Mouse (Mus musculus) embryonic facial prominence, embryonic 11.5 days (tissue): ENCODE measurements around the gene 4930513O06Rik. TPM values are rescaled to one million over a fixed set of nuclear protein-coding genes. Genes with fewer than 3 reads are reported as not detected.

Experiments
- ATAC-seq: fragments of 200-750 bp; cut with Nextera tagmentation; replicated peaks from 2 replicates; pipeline ENCODE4 v1.8.0; 2017; ENCODE audit warnings: low read depth; ENCODE audit not compliant: insufficient number of reproducible peaks, low FRiP score, low TSS enrichment
- DNase-seq: peaks from one replicate; pipeline ENCODE4 v3.0.0-alpha.2; 2015; ENCODE audit warnings: low spot score
- H3K27ac ChIP-seq: fragments of 300-500 bp; sonication (generic); replicated peaks from 2 replicates; pipeline ENCODE4 v1.5.1; 2014; ENCODE audit warnings: mild to moderate bottlenecking, low read depth, low read length, control low read depth
- H3K27me3 ChIP-seq: fragments of 300-500 bp; sonication (generic); 2 replicates; pipeline ENCODE4 v1.6.1; 2014; ENCODE audit warnings: mild to moderate bottlenecking, low read length, moderate library complexity, mixed read lengths; ENCODE audit not compliant: control insufficient read depth, insufficient read depth
- H3K36me3 ChIP-seq: fragments of 300-500 bp; sonication (generic); replicated peaks from 2 replicates; pipeline ENCODE4 v1.6.1; 2014; ENCODE audit warnings: low read depth, mild to moderate bottlenecking, low read length, moderate library complexity, mixed read lengths; ENCODE audit not compliant: control insufficient read depth, insufficient read depth
- H3K4me1 ChIP-seq: fragments of 300-500 bp; sonication (generic); 2 replicates; pipeline ENCODE4 v1.6.1; 2014; ENCODE audit warnings: low read length, mixed read lengths; ENCODE audit not compliant: control insufficient read depth, insufficient read depth
- H3K4me2 ChIP-seq: fragments of 300-500 bp; sonication (generic); 2 replicates; pipeline ENCODE4 v1.6.1; 2014; ENCODE audit warnings: low read depth, mild to moderate bottlenecking, control low read depth, low read length, moderate library complexity
- H3K4me3 ChIP-seq: fragments of 300-500 bp; sonication (generic); 2 replicates; pipeline ENCODE4 v1.5.1; 2014; ENCODE audit warnings: low read depth, low read length, control low read depth
- H3K9ac ChIP-seq: fragments of 300-500 bp; sonication (generic); replicated peaks from 2 replicates; pipeline ENCODE4 v1.6.1; 2014; ENCODE audit warnings: mild to moderate bottlenecking, control low read depth, low read length
- H3K9me3 ChIP-seq: fragments of 300-500 bp; sonication (generic); replicated peaks from 2 replicates; pipeline ENCODE4 v1.6.1; 2016; ENCODE audit warnings: mild to moderate bottlenecking, low read length, inconsistent platforms, mixed read lengths; ENCODE audit not compliant: control insufficient read depth
- WGBS: fragments of 180-500 bp; shearing (Covaris S2); extraction: QIAGEN DNeasy Blood & Tissue Kit; methylation state at CpG from one replicate; pipeline ENCODE4 v1.1.7; 2014; 5-methylcytosine and 5-hydroxymethylcytosine counted together
- polyA plus RNA-seq: library from polyadenylated mRNA; unstranded; fragments of >200 nt; fragmentation: Nextera tagmentation; extraction: Ambion mirVana; gene quantifications from 2 replicates; pipeline ENCODE4 v1.2.1, GENCODE M21; 2014

4930513O06Rik gene
- not detected in 2 replicates for polyA plus RNA-seq

DNA sequence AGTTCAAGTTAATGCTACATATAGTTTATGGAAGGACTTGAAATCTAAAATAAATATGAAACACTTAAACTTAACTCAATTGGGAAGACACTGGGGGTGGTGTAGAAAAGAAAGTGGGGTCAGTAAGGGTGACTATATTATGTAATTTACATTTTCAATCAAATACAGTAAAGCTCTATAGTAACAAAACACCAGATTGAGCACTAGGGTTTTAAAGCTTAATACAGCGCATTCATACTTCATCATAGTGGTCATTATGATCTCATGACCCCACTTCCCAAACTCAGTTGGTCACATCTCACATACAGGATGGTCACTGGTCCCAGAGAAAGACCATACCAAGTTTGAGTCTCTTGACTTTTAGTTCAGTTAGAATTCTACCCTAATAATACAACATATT, at the start of gene 4930513O06Rik:
Gene 4930513O06Rik, plus strand, starts transcription at position 301 of the 400 bp plus-strand sequence.
- H3K4me3 ChIP-seq, result no peak within 1 kb of the TSS
- no peaks in the 10 kb centered on the region for H3K9me3 ChIP-seq
- no peaks in the 10 kb centered on the region for H3K36me3 ChIP-seq
- DNase-seq, result no peak
- no peak within 1 kb of the TSS for H3K4me2 ChIP-seq
- WGBS, result 89% methylated on average over 1 of the region's 1 CpGs
- no peaks in the 10 kb centered on the region for H3K27me3 ChIP-seq
- no peak for ATAC-seq
- H3K9ac ChIP-seq, result no peak within 1 kb of the TSS
- H3K27ac ChIP-seq, result no peak within 1 kb of the TSS
- H3K4me1 ChIP-seq, result no peaks in the 10 kb centered on the region

DNA sequence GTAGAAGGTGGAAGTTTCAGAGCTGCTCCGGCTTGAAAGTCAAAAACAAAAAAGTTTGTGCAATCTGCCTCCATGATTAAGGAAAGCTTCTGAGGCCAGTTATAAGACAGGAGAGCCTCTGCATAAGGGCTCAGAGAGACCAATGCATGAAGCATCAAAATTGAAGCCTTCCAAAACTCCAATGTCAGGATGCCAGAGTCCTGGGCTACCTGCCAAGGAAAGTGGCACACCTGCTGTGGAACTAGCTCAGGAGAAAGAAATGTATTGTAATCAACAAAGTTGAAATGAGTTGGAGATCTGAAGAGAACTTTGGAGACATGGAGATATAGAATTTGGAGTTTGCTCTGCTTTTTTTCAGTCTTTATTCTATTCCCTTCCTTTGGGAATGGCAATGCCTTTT, 48.4 kb upstream of the 4930513O06Rik start:
- 85% methylated on average over 1 of the region's 1 CpGs for WGBS
- no peaks in the 10 kb centered on the region for H3K27me3 ChIP-seq
- no peak overlapping the region for H3K27ac ChIP-seq

DNA sequence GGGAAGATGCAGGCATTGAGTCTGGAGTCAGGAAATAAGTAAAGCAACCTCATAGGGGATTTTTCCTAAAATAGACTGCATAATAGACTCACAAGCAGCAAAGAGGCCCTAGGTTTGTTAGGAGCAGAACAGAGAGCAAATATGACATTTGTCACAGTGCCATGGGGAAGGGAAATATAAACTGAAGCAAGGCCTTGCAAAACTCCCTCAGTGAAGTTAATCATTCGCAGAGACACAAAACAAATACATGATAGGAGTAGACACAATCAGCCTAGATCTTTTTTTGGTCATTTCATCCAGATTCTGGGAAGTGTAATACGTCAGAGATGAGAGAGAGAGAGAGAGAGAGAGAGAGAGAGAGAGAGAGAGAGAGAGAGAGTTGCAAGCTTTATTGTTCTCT, 46.7 kb upstream of the 4930513O06Rik start:
- 82% methylated on average over 2 of the region's 2 CpGs for WGBS
- no peak overlapping the region for H3K4me2 ChIP-seq
- no peak overlapping the region for H3K27ac ChIP-seq
- H3K4me3 ChIP-seq, result no peak overlapping the region
- H3K27me3 ChIP-seq, result no peaks in the 10 kb centered on the region
- no peak for ATAC-seq
- H3K36me3 ChIP-seq, result no peaks in the 10 kb centered on the region
- DNase-seq, result no peak
- H3K9me3 ChIP-seq, result no peaks in the 10 kb centered on the region
- H3K9ac ChIP-seq, result no peak overlapping the region
- H3K4me1 ChIP-seq, result no peaks in the 10 kb centered on the region

More for the DNA sequence above, 48.4 kb upstream of the 4930513O06Rik start:
- Histone ChIP-seq H3K4me1 (no peaks in the 10 kb centered on the region), H3K36me3 (no peaks in the 10 kb centered on the region), H3K4me3 (no peak overlapping the region), H3K9me3 (no peaks in the 10 kb centered on the region), H3K4me2 (no peak overlapping the region), H3K9ac (no peak overlapping the region)
- ATAC-seq (no peak), DNase-seq (no peak)

DNA sequence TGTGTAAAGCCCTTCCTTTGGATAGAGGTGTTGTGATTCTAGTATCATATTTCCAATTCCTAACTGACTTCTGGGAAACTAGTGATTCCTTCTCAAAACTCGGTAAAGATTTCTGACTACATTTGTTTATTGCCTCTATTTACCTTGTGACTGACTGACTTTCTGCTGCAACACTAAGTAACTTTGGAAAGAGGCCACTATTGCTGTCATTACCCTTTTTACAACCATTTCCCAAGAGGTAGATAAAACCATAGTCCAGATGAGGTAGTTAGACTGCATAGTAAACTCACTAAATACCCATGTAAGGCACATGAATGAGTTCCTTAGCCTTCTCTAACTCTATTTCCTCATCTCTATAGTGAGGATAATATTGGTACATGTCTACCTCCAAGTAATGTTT, 44.9 kb upstream of the 4930513O06Rik start:
- H3K27ac ChIP-seq, result no peak overlapping the region
- H3K36me3 ChIP-seq, result no peaks in the 10 kb centered on the region
- ATAC-seq (no peak), DNase-seq (no peak)
- no peaks in the 10 kb centered on the region for H3K9me3 ChIP-seq
- no peak overlapping the region for H3K4me3 ChIP-seq
- H3K4me2 ChIP-seq, result no peak overlapping the region
- H3K4me1 ChIP-seq, result no peaks in the 10 kb centered on the region
- H3K27me3 ChIP-seq, result no peaks in the 10 kb centered on the region
- 88% methylated on average over 1 of the region's 1 CpGs for WGBS
- H3K9ac ChIP-seq, result no peak overlapping the region

- H3K4me1 ChIP-seq, result no peaks in the 10 kb centered on the region
- WGBS, result 68% methylated on average over 1 of the region's 1 CpGs
- H3K27me3 ChIP-seq, result no peaks in the 10 kb centered on the region
- no peak overlapping the region for H3K27ac ChIP-seq
- no peak for DNase-seq
- no peak overlapping the region for H3K4me3 ChIP-seq
- no peak overlapping the region for H3K4me2 ChIP-seq
- H3K9ac ChIP-seq, result no peak overlapping the region
- no peak for ATAC-seq
- H3K9me3 ChIP-seq, result no peaks in the 10 kb centered on the region
- no peaks in the 10 kb centered on the region for H3K36me3 ChIP-seq
Measured at GRCm38 (mm10) chrX:139051976-139052375, 34.1 kb upstream of the 4930513O06Rik start.

DNA sequence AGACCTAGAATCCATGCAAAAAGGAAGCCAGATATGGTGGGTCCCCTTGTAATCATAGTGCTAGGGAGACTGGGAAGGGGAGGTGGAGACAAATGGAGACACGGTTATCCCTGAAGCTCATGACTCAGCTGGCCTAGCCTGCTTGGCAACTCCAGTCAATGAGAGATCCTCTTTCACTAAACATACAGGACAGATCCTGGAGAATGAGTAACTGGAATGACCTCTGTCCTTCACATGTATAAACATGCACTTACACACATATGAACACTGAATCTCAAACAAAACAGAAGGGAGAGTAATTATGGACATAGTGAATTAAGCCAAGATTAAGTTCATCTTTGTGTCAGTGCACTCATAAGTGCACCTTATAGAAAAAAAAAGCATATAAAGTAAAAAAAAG, 32.9 kb upstream of the 4930513O06Rik start:
- ATAC-seq (no peak), DNase-seq (no peak)
- Histone ChIP-seq H3K4me2 (no peak overlapping the region), H3K4me3 (no peak overlapping the region), H3K27me3 (no peaks in the 10 kb centered on the region), H3K9ac (no peak overlapping the region), H3K27ac (no peak overlapping the region), H3K36me3 (no peaks in the 10 kb centered on the region), H3K9me3 (no peaks in the 10 kb centered on the region), H3K4me1 (no peaks in the 10 kb centered on the region)
- WGBS, result 85% methylated on average over 1 of the region's 1 CpGs

DNA sequence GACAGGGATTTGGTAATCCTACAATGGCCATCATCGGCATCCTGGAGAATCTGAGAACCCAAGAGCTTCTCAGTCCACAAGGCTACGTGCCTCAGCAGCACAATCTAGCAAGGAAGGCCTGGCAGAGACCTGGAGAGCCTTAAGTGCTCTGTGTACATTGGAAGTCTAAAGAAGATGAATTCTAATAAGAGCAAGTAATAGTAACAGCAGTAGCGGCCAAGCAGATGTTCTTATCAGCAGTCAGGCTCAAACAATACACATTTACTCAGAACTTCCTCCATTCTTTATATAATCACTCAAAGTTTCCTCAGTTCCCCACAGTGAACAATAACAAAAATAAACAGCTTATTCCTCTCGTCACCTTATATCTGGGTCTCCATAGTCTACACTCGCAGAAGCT, 22.0 kb upstream of the 4930513O06Rik start:
- Histone ChIP-seq H3K4me3 (no peak overlapping the region), H3K36me3 (no peaks in the 10 kb centered on the region), H3K27me3 (no peaks in the 10 kb centered on the region), H3K9ac (no peak overlapping the region), H3K27ac (no peak overlapping the region), H3K4me2 (no peak overlapping the region), H3K4me1 (no peaks in the 10 kb centered on the region), H3K9me3 (no peaks in the 10 kb centered on the region)
- 68% methylated on average over 5 of the region's 5 CpGs for WGBS
- ATAC-seq, result no peak
- DNase-seq, result no peak

- no peak for ATAC-seq
- Histone ChIP-seq H3K9ac (no peak overlapping the region), H3K4me3 (no peak overlapping the region), H3K9me3 (no peaks in the 10 kb centered on the region), H3K27ac (no peak overlapping the region), H3K4me1 (no peaks in the 10 kb centered on the region), H3K36me3 (no peaks in the 10 kb centered on the region), H3K4me2 (no peak overlapping the region), H3K27me3 (no peaks in the 10 kb centered on the region)
- 90% methylated on average over 2 of the region's 2 CpGs for WGBS
- DNase-seq, result no peak
Measured at GRCm38 (mm10) chrX:139078493-139078892, 7.5 kb upstream of the 4930513O06Rik start.
